Mouse (Mus musculus): ENCODE measurements around the gene Gpd2.

The Gpd2 gene

DNA sequence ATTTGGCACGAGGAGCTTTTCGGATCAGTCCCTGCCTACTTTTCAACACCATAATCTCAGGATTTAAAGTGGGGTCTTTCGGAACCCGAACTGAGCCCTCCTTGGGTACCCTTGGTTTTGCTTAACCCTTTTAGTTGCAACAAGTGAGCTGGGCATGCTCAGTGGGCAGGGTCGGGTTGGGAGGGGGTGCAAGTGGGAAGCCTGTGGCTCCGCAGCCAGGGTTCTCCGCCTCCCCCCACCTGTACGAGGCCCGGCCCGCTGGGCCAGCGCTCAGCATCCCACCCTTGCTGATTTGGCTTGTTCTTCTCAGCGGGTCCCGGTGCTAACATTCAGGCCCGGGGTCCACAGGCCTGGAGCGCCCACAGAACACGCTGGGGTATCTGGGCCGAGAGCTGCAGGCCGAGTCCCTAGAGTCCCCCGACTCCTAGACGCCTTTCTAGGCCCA lies at the start of gene Gpd2:
TSS of gene Gpd2 (plus strand) at position 161 of the 445 bp plus-strand sequence.
- DNase-seq (ENCODE audit: low spot score): no peak

DNA sequence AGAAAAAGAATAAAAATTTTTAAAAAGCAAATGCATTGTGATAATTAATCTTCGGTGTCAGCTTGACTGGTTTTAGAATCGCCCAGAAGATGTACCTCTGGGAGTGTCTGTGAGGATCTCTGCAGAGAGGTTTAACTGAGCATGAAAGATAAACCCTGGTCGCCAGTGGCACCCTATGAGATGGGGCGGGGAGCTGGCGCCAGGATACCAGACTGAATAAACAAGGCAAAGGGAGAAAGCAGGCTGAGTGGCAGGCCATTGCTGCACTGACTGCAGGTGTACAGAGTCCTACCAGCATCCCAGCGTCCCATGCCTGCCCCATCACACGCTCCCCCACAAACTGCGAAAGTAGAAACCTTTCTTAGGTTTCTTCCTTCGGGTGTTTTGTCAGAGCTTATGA lies 49.2 kb upstream of the Gpd2 start:
- no peak for DNase-seq (ENCODE audit: low spot score)

DNA sequence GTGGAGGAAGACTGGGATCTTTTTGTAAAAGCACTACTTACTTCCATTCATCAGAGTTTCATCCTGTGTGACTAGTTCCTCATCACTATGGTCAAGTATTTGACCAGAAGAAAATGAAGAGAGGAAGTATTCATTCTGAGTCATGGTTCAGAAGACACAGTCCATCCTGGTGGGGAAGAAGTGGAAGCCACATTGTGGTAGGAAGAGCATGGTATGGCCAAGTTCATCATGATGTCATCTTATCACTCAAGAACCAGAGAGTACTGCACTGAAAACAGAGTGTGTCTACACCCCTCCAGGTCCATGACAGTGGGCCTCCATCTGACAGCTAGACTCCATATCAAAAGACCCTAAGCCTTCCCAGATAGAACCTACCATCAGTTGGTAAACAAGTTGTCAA lies 46.6 kb upstream of the Gpd2 start:
- no peak for DNase-seq (ENCODE audit: low spot score)

DNA sequence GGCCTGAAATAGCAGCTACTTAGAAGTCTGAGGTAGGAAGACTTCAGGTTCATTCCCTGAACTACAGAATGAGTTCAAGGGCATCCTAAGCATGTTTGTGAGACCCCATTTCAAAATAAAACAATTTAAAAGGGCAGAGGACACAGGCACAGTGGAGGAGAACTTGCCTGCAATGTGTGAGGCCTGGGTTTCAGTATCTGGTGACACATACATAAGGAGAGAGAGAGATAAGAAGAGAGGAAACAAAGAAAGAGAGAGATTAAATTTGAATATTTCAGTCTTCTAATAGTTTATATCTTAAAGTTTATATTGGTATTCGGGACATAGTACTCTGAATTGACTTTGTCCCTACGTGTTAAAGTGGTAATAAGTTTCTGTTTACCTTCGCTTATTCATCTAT lies 38.4 kb upstream of the Gpd2 start:
- no peak for DNase-seq (ENCODE audit: low spot score)

DNA sequence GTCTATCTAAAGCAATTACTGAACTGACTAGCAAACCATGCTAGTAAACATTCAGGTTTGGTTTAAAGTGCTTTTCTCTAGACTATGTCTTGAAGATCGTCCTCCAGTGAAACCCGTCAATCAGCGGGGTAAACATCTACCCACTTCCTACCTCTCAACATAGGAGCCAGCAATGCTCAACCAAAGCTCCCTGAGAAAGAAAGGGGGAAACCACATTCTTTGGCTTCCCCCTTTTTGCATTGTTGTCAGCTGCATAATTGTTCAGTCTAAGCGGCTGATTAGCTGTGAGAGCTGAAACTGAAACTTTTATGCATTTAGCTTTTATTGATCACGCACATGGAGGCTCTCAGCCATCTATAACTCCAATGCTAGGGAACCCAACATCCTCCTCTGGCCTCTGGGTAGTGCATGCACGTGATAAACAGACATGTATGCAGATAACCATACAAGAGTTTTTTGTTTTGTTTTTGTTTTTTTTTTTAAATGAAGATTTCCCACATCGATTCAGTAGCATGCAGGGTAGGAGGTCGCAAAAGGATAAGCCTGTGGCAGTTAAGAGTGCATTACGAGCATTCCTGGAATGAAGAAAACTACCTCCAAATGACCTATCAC lies 28.9 kb upstream of the Gpd2 start:
- DNase-seq (ENCODE audit: low spot score): no peak

DNA sequence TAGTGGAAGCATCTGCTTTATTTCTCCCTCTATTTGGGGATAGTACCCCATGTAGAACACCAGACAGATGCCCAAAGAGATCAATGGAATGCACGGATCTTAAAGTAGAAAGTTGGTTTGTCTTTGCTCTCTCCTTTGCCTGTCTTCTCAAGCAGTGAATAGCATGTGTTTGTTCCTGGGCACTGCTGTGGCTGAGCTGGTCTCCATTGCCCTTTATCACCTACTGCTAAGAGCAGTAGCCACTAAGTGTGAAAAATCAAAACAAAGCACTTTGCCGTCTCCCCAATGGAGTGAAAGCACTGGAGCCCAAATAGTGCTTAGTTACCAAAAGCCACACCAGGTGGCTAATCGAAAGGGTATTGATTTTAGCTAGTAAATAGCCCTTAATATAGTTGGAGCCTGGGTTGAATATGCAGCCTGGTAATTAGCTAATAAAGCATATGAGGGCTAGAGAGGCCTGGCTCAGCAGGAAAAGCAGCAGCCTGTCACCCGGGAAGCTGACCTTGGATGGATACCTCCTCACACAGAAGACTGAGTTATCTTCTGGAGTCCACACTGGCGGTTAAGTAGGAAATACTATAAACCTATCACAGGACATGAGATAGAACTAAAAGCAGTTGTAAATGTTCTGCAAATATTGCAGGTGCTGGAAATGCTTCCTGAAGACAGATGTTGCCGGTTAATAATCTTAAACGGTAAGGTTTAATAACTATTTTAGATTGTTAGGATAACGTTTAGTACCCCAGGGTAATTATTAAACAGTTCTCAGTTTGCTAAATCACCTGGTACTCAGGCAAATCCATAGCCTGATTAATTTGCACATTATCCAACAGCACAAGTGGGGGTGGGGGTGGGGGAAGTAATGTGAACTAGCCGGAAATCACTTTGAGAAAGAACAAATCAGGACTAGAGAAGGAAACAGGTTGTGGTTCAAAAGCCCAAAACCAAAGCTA lies 26.1 kb upstream of the Gpd2 start:
- DNase-seq (ENCODE audit: low spot score): no peak

DNA sequence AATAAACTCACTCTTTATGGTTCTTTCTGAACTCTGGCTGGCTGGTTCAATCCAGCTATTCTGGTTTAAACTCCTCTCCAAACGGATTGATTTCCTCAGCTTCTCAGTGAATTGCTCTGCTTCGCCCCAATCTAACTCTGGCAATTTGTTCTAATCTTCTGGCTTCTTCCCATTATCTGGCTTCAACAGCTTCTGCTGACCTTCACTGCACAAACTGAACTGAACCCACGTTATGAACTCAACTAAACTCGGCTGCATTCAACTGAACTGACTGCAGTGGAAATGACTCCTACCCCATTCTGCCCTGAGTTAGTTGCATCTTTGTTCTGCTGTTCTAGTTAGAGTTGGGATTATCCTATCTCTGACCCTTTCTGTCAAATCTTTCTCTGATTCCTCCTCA lies 24.1 kb upstream of the Gpd2 start:
- no peak for DNase-seq (ENCODE audit: low spot score)

DNA sequence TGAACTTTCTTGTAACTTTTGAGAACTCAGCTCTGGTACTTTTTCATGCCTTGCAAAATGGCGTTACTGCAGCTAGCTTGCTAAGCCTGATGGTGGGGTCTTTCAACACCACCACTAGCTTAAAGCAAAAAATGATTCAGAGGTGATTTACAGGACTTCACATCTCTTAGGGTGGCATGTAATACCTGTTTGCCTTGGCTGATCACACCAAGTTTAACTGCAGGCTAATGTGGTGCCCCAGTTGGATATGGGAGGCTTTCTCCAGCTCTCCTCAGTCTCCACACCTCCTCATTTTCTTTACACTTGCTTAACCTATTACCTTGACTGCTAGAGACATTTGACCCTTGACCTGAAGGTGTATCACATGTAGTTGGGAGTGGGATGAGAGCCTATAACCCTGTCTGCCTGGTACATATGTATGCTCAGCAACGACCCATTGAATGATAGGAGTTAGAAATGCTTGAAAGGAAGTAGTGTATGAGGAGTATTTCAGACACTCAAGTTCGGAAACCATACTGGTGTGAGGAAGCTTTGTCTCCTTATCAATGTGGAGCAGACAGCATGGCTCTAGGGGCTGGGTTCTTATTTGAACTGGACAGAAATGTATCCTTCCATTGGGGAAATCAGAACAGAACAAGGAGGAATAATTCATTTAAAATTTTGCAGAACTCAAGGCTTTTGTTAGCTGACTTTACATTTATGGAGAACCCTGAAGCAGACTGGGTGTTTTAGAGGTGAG lies 14.0 kb upstream of the Gpd2 start:
- no peak for DNase-seq (ENCODE audit: low spot score)

DNA sequence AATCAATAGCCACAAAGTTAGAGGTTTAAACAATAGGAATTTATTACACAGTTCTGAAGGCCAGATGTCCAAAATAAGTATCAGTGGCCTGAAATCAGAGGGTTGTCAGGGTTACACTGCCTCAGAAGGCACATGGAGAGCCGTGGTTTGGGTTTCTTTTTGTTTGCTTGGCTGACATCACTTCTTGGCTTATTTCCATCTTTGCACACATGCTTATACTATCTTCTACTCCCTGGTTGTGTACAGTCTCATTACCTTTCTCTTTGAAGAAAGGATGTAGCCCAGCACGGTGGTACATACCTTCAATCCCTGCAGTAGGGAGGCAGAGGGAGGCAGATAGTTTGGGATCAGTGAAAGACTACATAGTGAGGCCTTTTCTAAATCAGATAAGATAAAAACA lies 12.2 kb upstream of the Gpd2 start:
- DNase-seq (ENCODE audit: low spot score): no peak

DNA sequence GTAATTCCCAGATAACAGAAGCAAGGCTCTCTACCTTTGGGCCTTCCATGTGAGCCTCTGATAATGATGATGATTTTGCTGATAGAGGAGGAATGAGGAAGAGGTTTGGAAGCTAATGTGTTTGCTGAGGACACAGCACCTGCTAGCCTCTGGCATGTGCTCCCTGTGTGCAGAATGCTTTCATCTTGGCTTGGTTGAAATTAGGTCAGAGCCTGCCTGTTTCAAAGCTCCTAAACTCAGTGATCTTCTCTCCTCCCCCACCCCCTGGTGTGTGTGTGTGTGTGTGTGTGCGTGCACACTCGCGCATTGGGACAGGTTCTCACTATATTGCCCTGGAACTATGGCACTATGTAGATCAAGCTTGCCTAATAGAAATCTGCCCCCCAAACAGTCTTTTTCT lies 10.0 kb upstream of the Gpd2 start:
- no peak for DNase-seq (ENCODE audit: low spot score)

DNA sequence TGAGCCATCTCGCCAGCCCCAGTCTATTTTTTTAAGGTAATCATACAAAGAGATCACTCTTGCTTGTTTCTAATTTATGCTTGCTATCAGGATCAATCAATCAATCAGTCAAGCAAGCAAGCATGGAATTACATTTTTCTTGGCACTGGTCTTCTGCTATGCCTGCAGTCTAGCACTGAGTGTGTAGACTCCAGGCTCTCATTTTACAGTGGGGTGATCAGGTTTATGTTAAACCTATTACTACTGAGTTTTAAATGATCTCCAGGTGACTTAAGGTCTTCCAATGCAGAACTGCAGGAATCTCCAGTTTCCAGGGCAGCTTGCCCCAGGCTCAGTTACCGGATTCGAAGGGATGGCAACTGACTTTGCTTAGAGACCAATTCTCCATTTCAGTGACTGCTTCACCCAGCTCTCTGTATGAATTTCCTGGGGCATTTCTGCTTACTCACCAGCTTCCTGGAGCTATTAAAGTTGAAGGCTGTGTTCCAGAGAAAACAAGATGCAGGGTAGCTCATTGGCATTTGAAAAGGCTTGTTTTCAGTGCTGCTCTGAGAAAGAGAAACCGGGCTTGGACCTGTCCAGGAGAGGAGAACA lies 7.7 kb upstream of the Gpd2 start:
- no peak for DNase-seq (ENCODE audit: low spot score)

DNA sequence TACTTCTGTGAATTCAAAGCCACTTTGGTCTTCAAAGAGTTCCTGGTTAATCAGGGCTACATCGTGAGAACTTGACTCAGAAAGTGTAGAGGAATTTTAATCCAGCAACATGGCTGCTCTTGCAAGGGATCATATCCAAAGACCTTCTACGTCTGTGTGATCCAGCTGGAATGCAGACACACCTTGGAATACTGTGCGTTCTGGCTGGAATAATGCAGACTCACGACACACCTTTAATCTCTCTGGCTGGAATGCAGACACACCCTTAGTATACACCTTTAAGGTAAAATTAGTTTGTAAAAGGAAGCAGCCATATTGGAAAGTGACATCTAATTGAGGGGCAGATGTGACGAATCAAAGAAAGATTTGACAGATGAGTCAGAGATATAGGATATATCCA lies 6.0 kb upstream of the Gpd2 start:
- DNase-seq (ENCODE audit: low spot score): no peak

DNA sequence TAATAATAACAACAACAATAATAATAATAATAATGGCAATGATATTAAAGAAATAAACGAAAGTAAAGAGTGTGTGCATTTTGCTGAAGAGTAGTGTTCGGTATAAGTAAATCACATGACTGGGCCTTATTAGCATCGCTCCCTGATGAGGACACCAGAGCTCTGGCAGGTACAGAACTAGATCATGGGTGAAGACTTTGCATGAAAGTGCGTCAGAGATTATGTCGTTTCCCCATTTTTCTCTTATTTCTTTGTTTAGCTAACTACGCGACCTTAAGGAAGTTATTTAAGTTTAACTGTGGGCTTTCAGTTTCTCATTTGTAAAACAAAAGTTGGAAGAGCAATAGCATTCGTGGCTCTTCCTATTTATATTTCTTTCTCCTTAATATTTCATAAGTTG lies 5.1 kb upstream of the Gpd2 start:
- no peak for DNase-seq (ENCODE audit: low spot score)

DNA sequence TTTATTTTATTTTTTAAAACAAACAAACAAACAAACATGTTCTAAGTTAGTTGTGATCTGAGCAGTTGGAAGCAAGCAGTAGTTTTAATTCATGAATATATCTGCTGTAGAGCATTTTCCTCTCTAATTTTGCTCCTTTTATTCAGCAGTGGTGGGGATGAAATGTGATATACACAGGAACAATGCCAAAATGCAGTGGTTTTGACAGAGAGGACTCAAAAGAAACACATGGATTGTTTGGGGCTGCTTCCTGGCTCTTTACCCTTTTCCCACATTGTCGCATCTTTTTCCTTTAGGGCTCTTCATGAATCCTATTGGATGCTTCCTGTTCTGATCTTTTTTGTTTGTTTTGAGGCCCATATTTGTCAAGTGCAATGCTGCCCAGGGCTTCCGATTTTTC lies 1.2 kb upstream of the Gpd2 start:
- DNase-seq (ENCODE audit: low spot score): no peak

DNA sequence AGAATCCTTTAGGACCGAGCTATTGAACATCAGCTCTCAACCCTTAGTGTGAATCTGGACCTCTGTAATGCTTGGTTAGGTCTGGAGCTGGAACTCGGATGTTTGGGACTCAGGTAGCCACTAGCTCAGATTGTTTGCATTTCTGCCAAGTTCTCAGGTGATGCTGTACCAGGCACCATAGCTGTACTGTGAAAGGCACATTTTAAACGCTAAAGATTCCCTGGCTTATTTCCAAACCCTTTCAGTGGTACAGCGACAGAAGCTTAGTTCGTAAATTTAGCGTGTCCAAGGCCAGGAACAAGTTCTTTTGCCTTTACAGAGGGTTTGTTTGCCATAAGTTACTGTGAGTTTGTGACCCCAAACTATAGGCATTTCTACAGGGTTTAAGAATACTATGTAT lies 409 bp upstream of the Gpd2 start:
- DNase-seq (ENCODE audit: low spot score): no peak

DNA sequence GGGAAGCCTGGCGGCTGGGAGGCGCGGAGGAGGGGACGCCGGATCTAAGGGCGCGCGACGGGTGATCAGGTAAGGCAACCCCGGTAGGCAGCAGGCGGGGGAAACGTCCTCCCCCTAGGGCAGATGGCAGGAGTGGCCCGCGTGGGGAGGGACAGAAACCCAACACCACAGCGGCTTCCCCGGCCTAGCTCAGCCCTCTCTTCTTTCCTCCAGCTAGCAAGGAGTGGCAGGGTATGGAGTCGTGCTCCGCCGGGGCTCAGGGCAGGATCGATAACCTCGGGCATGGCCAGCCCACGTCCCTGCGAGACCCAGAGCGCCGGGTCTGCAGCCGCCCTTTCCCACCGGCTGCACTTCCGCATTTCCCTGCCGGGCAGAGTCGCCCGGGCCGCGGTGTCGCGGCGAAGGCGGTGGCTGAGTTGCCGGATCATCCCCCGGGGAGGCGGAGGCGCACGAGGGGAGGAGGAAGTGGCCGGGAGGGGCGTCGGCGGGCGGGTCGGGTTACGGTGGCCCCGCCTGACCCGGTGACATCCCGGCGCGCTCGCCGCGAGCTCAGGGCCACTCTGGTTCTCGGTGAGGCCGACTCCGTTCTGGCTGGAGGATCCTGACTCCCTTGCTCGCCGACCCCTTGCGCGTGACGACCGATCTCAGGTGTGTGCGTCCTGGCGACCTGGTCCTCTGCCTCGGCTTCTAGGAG lies 632 bp downstream of the Gpd2 start:
- DNase-seq (ENCODE audit: low spot score): peak; percentile 76

DNA sequence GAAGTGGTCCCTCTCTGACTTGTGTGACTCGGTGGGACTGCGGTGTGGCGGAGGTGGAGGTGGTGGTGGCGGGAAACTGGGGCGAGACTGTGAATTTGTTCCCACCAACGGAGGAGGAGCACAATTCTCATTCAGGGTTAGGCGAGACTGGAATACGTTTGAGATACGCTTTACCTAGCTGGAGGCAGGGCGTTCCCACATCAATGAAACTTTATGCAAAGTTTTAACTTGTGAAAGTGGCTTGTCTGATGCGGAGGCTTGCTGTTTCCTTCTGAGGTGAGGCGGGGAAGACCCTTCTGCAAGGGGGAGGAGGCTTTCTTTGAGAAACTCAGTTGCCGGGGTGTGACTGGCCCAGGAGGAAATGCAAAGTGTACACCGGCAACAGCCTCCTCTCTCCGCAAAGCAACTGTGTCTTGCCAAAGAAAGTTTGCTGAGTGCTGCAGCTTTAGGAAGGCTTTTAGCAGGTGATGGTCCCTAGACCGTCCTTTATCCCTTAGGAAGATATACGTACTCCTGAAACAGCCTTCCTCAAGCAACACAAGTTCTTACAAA lies 1.3 kb downstream of the Gpd2 start:
- peak; percentile 7 for DNase-seq (ENCODE audit: low spot score)

DNA sequence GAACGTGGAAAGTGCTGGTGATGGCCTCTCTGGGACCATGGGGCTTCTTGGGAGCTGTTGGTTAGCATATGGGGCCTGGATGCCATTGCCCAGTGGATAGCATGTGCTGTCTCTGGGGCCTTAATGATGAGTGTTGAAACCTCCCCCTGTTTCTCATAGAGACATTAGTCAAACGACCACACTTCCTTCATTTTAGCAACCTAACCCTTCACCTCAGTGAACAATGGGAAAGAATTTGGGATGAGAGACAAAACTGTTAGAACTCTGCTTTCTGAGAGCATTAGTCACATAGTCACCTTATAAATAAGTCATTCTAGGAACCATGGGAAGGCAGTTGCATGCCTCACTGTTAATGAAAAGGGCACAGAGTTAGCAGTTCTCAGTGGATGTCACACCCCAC lies 1.9 kb downstream of the Gpd2 start:
- no peak for DNase-seq (ENCODE audit: low spot score)

DNA sequence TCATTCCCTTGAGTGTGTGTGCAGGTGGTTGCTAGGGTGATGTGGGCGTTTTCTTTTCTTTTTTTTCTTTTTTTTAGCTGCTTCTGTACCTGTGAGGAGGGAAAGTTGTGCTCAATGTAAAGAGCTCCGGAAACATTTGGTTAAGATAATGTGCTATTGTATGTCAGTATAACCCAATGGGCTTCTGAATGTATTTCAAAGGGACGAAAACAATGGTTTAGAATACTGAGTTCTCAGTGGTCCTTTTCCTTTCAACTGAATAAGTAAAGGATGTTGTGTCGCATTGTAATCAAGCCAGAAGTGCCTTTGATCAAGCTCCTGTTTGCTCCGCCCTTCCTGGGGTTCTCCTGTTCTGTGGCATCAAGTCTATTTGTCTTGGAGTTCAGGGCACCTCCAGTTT lies 6.6 kb downstream of the Gpd2 start:
- no peak for DNase-seq (ENCODE audit: low spot score)

DNA sequence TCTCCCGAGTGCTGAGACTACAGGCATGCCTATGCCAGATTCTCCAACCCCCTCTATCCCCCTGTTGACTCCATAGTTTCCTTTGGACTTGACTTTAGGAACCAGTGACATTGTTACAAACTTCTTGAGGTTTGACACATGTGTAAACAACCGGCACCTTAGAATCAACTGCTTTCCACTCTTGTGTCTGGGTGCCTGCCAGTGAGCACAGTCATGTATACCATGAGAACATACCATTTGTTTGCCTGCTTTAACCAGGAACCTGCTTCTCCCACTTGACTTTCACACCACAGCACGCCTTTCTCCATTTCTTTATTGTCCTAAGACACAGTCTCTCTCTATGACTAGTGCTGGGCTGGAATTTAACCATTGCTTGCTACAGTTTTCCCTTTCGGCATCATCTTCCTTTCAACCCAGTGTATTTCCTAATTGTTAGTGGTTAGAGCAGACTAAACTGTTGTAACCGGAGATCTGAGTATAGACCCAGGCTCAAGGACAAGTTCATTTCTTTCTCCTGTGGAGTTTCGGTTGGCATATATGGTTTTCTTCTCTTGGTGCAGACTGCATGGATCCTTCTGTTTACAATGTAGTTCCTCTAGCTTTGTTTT lies 8.4 kb downstream of the Gpd2 start:
- DNase-seq (ENCODE audit: low spot score): no peak

DNA sequence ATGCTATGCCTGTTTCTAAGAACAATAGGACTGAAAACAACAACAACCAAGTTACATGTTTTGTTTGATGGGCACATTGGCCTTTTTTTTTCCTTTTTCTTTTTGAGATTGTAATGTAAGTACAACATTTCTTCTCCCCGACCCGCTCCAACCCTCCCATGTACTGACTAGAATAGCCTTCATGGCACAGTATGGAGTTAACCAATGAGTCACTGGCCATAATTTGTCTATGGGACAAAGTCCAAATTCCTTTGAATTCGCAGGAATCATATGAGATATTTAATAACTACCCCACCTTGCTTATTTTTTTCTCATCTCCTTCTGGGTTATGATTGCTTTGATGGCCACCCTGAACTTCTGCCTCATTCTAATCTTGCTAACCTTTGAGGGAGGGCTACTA lies 12.7 kb downstream of the Gpd2 start:
- DNase-seq (ENCODE audit: low spot score): no peak
